Mouse (Mus musculus) liver, postnatal 0 days (tissue): ENCODE measurements at regions not wholly inside any gene's neighbourhood (a gene's known extent, or its start where the extent isn't known, plus 50 kb on each side); places are given as distances from the start of the nearest gene placed in this dataset.

Experiments used
- ATAC-seq: fragments of 200-750 bp; cut with Nextera tagmentation; 2 replicates; pipeline ENCODE4 v1.8.0; 2017; ENCODE audit warnings: mild to moderate bottlenecking, moderate library complexity
- DNase-seq: peaks from one replicate; pipeline ENCODE4 v3.0.0-alpha.2; 2016
- H3K27ac ChIP-seq: fragments of 300-500 bp; sonication (generic); 2 replicates; pipeline ENCODE4 v1.5.1; 2014; ENCODE audit warnings: antibody characterized with exemption, moderate library complexity, mild to moderate bottlenecking, low read depth
- H3K27me3 ChIP-seq: fragments of 300-500 bp; sonication (generic); 2 replicates; pipeline ENCODE4 v1.6.1; 2014; ENCODE audit warnings: low read length, control low read depth, mixed read lengths; ENCODE audit not compliant: insufficient read depth
- H3K36me3 ChIP-seq: fragments of 300-500 bp; sonication (generic); replicated peaks from 2 replicates; pipeline ENCODE4 v1.6.1; 2014; ENCODE audit warnings: mild to moderate bottlenecking, control low read depth, low read length, moderate library complexity, mixed read lengths; ENCODE audit not compliant: insufficient read depth
- H3K4me1 ChIP-seq: fragments of 300-500 bp; sonication (generic); 2 replicates; pipeline ENCODE4 v1.6.1; 2014; ENCODE audit warnings: antibody characterized with exemption, mild to moderate bottlenecking, control low read depth; ENCODE audit not compliant: insufficient read depth
- H3K4me2 ChIP-seq: fragments of 300-500 bp; sonication (generic); 2 replicates; pipeline ENCODE4 v1.6.1; 2014; ENCODE audit warnings: low read depth, mild to moderate bottlenecking, low read length, moderate library complexity, mixed read lengths
- H3K4me3 ChIP-seq: fragments of 300-500 bp; sonication (generic); 2 replicates; pipeline ENCODE4 v1.5.1; 2014; ENCODE audit warnings: low read depth, low read length
- H3K9ac ChIP-seq: fragments of 300-500 bp; sonication (generic); replicated peaks from 2 replicates; pipeline ENCODE4 v1.6.1; 2014; ENCODE audit warnings: mild to moderate bottlenecking, moderate library complexity
- H3K9me3 ChIP-seq: fragments of 300-500 bp; sonication (generic); 2 replicates; pipeline ENCODE4 v1.6.1; 2016; ENCODE audit warnings: mild to moderate bottlenecking, control low read depth, low read length, mixed read lengths
- CTCF ChIP-seq: sonication (generic); IDR thresholded peaks from 2 replicates; pipeline ENCODE4 v1.5.1; 2016; ENCODE audit warnings: antibody characterized with exemption, low read depth
- EP300 ChIP-seq: IDR thresholded peaks from 2 replicates; pipeline ENCODE4 v1.6.1; 2016; ENCODE audit warnings: antibody characterized with exemption, low read depth, mild to moderate bottlenecking
- WGBS: fragments of 180-500 bp; shearing (Covaris S2); extraction: QIAGEN DNeasy Blood & Tissue Kit; methylation state at CpG from one replicate; pipeline ENCODE4 v1.1.7; 2014; ENCODE audit not compliant: insufficient replicate concordance; 5-methylcytosine and 5-hydroxymethylcytosine counted together

DNA sequence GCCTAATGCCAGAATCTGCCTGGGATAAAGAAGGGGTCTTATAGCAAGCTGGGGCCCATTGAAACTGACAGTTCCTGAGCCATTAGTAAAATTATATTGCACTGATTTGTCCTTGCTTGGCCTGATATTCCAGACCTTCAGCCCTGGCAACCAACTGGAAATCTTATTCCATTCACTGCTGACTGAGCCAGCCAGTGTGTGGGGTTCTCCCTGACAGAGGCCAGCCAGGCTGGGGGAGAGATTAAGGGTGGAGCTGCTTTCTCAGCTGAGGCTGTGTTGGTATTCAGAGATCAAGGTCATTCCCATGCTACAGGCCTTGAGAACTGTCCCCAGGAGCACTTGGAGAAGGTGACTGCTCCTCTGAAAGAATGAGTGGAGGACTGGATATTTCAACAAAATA lies 226.9 kb downstream of the Ar start:
- Histone ChIP-seq H3K4me3 (no peak overlapping the region), H3K4me1 (no peaks in the 10 kb centered on the region), H3K4me2 (no peak overlapping the region), H3K27ac (no peak overlapping the region), H3K9ac (no peak overlapping the region), H3K27me3 (no peaks in the 10 kb centered on the region), H3K36me3 (no peaks in the 10 kb centered on the region), H3K9me3 (no peaks in the 10 kb centered on the region)
- ATAC-seq = no peak
- DNase-seq = no peak
- TF ChIP-seq EP300 (no peak), CTCF (no peak)

- Histone ChIP-seq H3K36me3 (no peaks in the 10 kb centered on the region), H3K4me1 (no peaks in the 10 kb centered on the region), H3K9me3 (no peaks in the 10 kb centered on the region), H3K4me2 (no peak overlapping the region), H3K4me3 (no peak overlapping the region), H3K9ac (no peak overlapping the region), H3K27me3 (no peaks in the 10 kb centered on the region), H3K27ac (no peak overlapping the region)
- 63% methylated on average over 7 of the region's 7 CpGs for WGBS
- TF ChIP-seq CTCF (0 out of 2 replicates have a peak, but pooled peaks have one; percentile 11), EP300 (no peak)
- DNase-seq = peak; percentile 13
- no peak for ATAC-seq
Measured at GRCm38 (mm10) chrX:98380247-98380905, 231.8 kb downstream of the Ar start.

DNA sequence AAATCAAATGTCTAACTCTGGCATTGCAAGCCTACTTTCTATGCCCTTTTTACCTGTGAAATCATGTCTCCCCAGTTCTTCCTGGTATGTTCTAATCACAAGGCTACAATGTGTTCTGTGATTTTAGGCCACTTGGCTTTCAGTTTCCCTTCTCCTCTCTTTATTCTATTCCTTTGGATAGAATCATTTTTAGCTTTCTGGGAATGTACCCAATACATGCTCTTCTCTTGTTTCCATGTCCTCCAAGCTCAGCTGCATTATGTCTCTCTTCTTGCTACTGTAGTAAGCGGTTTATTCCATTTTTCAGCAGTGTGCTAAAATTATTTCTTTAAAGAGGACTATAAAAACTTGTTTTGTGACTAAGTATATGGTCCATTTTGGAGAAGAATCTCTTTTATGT lies 235.4 kb downstream of the Ar start:
- DNase-seq = no peak
- H3K27ac ChIP-seq = no peak overlapping the region
- no peaks in the 10 kb centered on the region for H3K9me3 ChIP-seq
- H3K9ac ChIP-seq = no peak overlapping the region
- TF ChIP-seq CTCF = no peak
- no peak for TF ChIP-seq EP300
- no peak for ATAC-seq
- H3K27me3 ChIP-seq = no peaks in the 10 kb centered on the region
- H3K4me2 ChIP-seq = no peak overlapping the region
- H3K36me3 ChIP-seq = no peaks in the 10 kb centered on the region
- H3K4me1 ChIP-seq = no peaks in the 10 kb centered on the region
- 62% methylated on average over 1 of the region's 1 CpGs for WGBS
- H3K4me3 ChIP-seq = no peak overlapping the region

DNA sequence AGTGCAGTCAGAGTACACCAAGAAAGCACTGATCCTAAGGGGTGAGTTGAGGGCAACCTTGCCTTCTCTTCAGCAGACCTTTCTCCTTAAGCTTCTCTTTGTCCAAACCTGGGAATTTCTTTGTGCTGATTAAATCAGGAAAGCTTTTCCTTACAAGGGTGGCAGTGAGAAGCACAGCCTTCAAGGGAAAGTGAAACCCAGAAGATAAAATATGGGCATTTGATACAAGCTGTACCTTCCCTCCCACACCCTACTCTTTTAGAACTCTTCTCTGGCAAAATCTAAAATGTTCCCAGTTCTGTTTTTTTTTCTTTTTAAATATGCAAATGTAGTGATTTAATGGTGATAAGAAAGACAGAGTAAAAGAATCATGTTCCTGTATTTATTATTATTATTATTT lies 243.8 kb downstream of the Ar start:
- no peaks in the 10 kb centered on the region for H3K4me1 ChIP-seq
- no peaks in the 10 kb centered on the region for H3K27me3 ChIP-seq
- no peak overlapping the region for H3K27ac ChIP-seq
- H3K4me2 ChIP-seq = no peak overlapping the region
- H3K4me3 ChIP-seq = no peak overlapping the region
- H3K36me3 ChIP-seq = no peaks in the 10 kb centered on the region
- TF ChIP-seq EP300 (no peak), CTCF (no peak)
- H3K9me3 ChIP-seq = no peaks in the 10 kb centered on the region
- ATAC-seq (no peak), DNase-seq (no peak)
- no peak overlapping the region for H3K9ac ChIP-seq

DNA sequence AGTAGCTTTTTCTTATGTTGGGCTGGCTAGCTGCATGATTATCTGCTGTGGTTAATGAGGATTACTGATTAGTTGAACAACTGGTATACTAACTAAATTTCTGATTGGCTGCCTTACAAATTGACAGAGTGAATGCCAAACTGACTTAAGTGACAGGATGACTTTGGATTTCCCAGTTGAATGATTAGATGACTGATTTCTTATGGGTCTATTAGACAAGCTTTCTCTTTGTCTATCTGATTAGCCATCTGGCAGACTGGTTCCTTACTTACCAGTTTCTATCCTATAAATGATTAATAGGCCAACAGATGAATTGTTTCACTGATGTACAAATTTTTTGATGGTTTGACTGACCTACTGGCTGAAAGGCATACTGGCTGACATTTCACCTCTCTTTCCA lies 260.5 kb downstream of the Ar start:
- no peak overlapping the region for H3K27ac ChIP-seq
- H3K9ac ChIP-seq = no peak overlapping the region
- no peaks in the 10 kb centered on the region for H3K27me3 ChIP-seq
- H3K9me3 ChIP-seq = no peaks in the 10 kb centered on the region
- no peak overlapping the region for H3K4me2 ChIP-seq
- no peak for ATAC-seq
- H3K4me1 ChIP-seq = no peaks in the 10 kb centered on the region
- TF ChIP-seq EP300 = no peak
- TF ChIP-seq CTCF = no peak
- H3K36me3 ChIP-seq = no peaks in the 10 kb centered on the region
- no peak overlapping the region for H3K4me3 ChIP-seq
- DNase-seq = no peak

DNA sequence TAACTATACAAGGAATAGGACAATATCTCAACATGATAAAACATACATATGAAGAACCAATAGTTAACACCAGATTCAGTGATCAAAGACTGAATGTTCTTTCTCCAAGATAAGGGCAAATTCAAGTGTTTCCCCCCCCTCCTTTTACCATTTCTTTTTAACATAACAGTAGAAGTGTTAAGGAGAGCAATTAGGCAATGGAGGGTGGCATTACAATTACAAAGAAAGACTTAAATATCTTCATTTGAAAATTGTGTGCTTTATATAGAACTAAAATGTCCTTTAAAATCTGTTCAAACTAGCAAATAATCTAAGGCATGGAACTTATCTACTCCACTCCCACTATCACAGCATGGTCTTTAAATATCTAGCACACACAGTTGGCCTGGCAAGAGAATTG lies 270.9 kb downstream of the Ar start:
- Histone ChIP-seq H3K4me1 (no peaks in the 10 kb centered on the region), H3K36me3 (no peaks in the 10 kb centered on the region), H3K4me2 (no peak overlapping the region), H3K9ac (no peak overlapping the region), H3K27me3 (no peaks in the 10 kb centered on the region), H3K4me3 (no peak overlapping the region), H3K27ac (no peak overlapping the region), H3K9me3 (no peaks in the 10 kb centered on the region)
- ATAC-seq (no peak), DNase-seq (no peak)
- TF ChIP-seq EP300 (no peak), CTCF (no peak)

DNA sequence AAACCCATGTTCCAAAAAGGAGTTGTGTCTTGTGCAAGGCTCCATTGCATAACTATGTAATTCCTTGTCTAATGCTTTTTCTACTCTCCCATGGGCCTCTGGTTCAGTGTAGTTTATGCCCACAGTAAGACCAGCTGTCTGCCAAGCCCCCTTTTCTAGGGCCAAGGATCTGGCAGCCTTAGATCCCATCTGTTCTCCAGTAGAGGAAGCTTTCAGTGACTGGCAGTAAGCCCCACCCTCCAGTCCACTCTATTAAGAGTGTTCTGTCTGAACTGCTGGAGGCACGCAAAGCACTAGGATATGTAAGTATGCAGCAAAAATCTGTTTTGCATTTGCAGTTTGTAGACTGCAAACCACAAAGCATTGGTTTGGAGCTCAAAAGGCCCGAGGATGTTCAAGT lies 303.5 kb downstream of the Ar start:
- no peak for ATAC-seq
- Histone ChIP-seq H3K27ac (no peak overlapping the region), H3K4me3 (no peak overlapping the region), H3K36me3 (no peaks in the 10 kb centered on the region), H3K27me3 (no peaks in the 10 kb centered on the region), H3K4me2 (no peak overlapping the region), H3K9me3 (no peaks in the 10 kb centered on the region), H3K9ac (no peak overlapping the region), H3K4me1 (no peaks in the 10 kb centered on the region)
- WGBS = 80% methylated on average over 2 of the region's 2 CpGs
- no peak for TF ChIP-seq CTCF
- no peak for TF ChIP-seq EP300
- no peak for DNase-seq
